Mouse (Mus musculus) layer of hippocampus, postnatal 14 days (tissue): ENCODE results near the gene Krtcap2. TPM values are rescaled to one million over a fixed set of nuclear protein-coding genes. Genes with fewer than 3 reads are reported as not detected.

Source experiments
- microRNA-seq, 2 experiments: library from miRNA; unstranded; fragments of <30 nt; microRNA quantifications; one replicate each; pipeline ENCODE4 v1.2.0; 2021
- total RNA-seq, 2 experiments: library from RNA; stranded (reverse); gene quantifications; 2 replicates each; pipeline ENCODE4 v1.2.3; 2021

The Krtcap2 gene
- total RNA-seq, 2 experiments from 2014 or later, result 77.3 to 90.2 TPM

Small RNAs within 50 kb of the gene (microRNA-seq; reads per million reads assigned to microRNA genes)
- 6,578 to 8,284 reads per million in 2 experiments for gene Mir92b

Other genes starting within 250 kb of the Krtcap2 start
- gene Rusc1, start 152.7 kb upstream of the Krtcap2 start, total RNA-seq, result 100 to 1,000 TPM; 150 to 157 TPM
- not detected for gene Gm43738, start 144.9 kb upstream of the Krtcap2 start, total RNA-seq
- 100 to 1,000 TPM; 109 to 131 TPM for gene Fdps, start 144.0 kb upstream of the Krtcap2 start, total RNA-seq
- gene Pklr, start 109.8 kb upstream of the Krtcap2 start, total RNA-seq, result not detected
- gene Hcn3, start 85.8 kb upstream of the Krtcap2 start, total RNA-seq, result 10 to 100 TPM; 13.0 to 24.5 TPM
- 10 to 100 TPM; 46.2 to 47.0 TPM for gene Clk2, start 81.2 kb upstream of the Krtcap2 start, total RNA-seq
- 10 to 100 TPM; 74.5 to 75.6 TPM for gene Scamp3, start 68.5 kb upstream of the Krtcap2 start, total RNA-seq
- 10 to 100 TPM; 68.1 to 72.0 TPM for gene Fam189b, start 62.8 kb upstream of the Krtcap2 start, total RNA-seq
- gene Gba, start 43.0 kb upstream of the Krtcap2 start, total RNA-seq, result 10 to 100 TPM; 64.1 to 68.8 TPM
- gene Thbs3, start 30.8 kb upstream of the Krtcap2 start, total RNA-seq, result 10 to 100 TPM; 32.1 to 40.1 TPM
- 10 to 100 TPM; 91.1 to 99.9 TPM for gene Mtx1, start 18.9 kb upstream of the Krtcap2 start, total RNA-seq
- 1 to 10 TPM; 1.2 to 1.3 TPM for gene Muc1, start 16.9 kb upstream of the Krtcap2 start, total RNA-seq
- gene Trim46, start 343 bp downstream of the Krtcap2 start, total RNA-seq, result 10 to 100 TPM; 97.0 to 99.4 TPM
- gene Dpm3, start 13.4 kb downstream of the Krtcap2 start, total RNA-seq, result 10 to 100 TPM; 50.0 to 63.2 TPM
- gene Slc50a1, start 24.6 kb downstream of the Krtcap2 start, total RNA-seq, result 10 to 100 TPM; 37.1 to 40.2 TPM
- gene Efna1, start 35.2 kb downstream of the Krtcap2 start, total RNA-seq, result 1 to 10 TPM; 6.4 TPM
- gene Efna3, start 77.0 kb downstream of the Krtcap2 start, total RNA-seq, result 10 to 100 TPM; 57.8 to 62.7 TPM
- 1 to 10 TPM; 1.0 to 1.8 TPM for gene Efna4, start 92.1 kb downstream of the Krtcap2 start, total RNA-seq
- 100 to 1,000 TPM; 114 to 115 TPM for gene Adam15, start 104.0 kb downstream of the Krtcap2 start, total RNA-seq
- under 1 TPM; 0.41 to 0.76 TPM for gene Dcst2, start 116.0 kb downstream of the Krtcap2 start, total RNA-seq
- gene Dcst1, start 119.3 kb downstream of the Krtcap2 start, total RNA-seq, result under 1 TPM in 1 of 2 experiments, not detected in 1; 0.21 TPM
- 10 to 100 TPM; 12.1 to 15.1 TPM for gene Zbtb7b, start 148.8 kb downstream of the Krtcap2 start, total RNA-seq
- gene Lenep, start 156.8 kb downstream of the Krtcap2 start, total RNA-seq, result 1 to 10 TPM; 3.2 to 4.3 TPM
- gene Flad1, start 165.9 kb downstream of the Krtcap2 start, total RNA-seq, result 10 to 100 TPM; 30.4 to 30.5 TPM
- 1 to 10 TPM; 4.6 to 6.5 TPM for gene Cks1b, start 172.4 kb downstream of the Krtcap2 start, total RNA-seq
- 10 to 100 TPM; 14.2 to 15.0 TPM for gene Shc1, start 172.5 kb downstream of the Krtcap2 start, total RNA-seq
- 10 to 100 TPM; 49.5 to 57.6 TPM for gene Pygo2, start 184.2 kb downstream of the Krtcap2 start, total RNA-seq
- 10 to 100 TPM; 44.5 to 54.0 TPM for gene Pbxip1, start 190.7 kb downstream of the Krtcap2 start, total RNA-seq
- 10 to 100 TPM; 35.3 to 38.7 TPM for gene Pmvk, start 208.6 kb downstream of the Krtcap2 start, total RNA-seq